Mouse (Mus musculus) lung, postnatal 25 days (tissue): ENCODE measurements around the gene Tsc2.

Source experiments
- DNase-seq: peaks from one replicate; pipeline ENCODE4 v3.0.0; 2022; ENCODE audit warnings: low spot score

The Tsc2 gene

DNA sequence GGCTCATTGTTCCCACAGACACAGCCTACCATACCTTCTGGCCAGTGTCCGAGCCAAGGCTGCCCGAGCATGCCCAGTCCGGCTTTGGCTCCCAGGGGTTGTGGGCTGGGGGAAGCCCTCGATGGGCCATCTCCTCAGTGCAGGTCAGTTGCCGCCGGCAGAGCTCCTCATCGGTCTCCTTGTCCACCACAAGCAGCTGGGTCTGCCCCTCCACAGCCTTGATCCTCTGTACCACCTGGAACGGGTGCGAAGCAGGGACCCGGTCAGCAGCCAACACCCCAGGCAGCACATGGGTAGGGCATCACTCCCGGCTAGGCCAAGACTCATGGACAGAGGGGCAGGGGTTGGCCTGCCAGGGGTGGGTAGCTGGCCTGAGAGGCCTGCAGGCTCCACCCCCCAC is 15.1 kb upstream of the Tsc2 start:
- no peak for DNase-seq

DNA sequence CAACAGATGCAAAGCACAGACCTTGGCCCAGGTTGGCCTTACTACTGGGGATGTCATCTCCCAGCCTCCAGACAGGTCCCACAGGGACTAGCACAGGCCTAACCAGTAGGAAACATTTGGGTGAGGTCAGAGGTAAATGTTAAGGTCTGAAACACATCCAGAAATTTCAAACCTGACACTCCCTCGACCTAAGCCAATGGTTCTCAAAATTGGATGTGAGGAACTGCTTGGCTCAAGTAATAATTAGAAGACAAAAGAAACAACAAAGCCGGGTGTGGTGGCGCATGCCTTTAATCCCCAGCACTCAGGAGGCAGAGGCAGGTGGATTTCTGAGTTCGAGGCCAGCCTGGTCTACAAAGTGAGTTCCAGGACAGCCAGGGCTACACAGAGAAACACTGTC is 14.0 kb upstream of the Tsc2 start:
- no peak for DNase-seq

DNA sequence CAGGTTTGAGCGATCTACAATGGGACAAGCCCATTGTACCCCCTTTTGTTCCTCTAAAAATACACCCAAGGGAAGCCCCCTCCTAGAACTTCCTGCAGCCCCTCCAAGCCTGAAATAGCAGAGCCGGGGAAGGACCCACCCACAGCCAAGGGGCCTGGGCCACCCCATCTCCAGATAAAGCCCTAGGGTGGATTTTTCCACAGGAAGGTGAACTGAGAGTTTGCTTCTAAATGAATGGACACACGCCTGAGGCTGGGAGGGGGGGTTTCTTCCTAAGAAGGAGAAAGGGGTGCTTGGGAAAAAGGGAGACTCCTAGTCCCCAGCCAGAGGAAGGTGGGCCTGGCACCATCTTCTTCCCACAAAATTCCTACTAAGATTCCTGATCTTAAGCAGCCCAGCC is 13.5 kb upstream of the Tsc2 start:
- DNase-seq: peak; percentile 72

DNA sequence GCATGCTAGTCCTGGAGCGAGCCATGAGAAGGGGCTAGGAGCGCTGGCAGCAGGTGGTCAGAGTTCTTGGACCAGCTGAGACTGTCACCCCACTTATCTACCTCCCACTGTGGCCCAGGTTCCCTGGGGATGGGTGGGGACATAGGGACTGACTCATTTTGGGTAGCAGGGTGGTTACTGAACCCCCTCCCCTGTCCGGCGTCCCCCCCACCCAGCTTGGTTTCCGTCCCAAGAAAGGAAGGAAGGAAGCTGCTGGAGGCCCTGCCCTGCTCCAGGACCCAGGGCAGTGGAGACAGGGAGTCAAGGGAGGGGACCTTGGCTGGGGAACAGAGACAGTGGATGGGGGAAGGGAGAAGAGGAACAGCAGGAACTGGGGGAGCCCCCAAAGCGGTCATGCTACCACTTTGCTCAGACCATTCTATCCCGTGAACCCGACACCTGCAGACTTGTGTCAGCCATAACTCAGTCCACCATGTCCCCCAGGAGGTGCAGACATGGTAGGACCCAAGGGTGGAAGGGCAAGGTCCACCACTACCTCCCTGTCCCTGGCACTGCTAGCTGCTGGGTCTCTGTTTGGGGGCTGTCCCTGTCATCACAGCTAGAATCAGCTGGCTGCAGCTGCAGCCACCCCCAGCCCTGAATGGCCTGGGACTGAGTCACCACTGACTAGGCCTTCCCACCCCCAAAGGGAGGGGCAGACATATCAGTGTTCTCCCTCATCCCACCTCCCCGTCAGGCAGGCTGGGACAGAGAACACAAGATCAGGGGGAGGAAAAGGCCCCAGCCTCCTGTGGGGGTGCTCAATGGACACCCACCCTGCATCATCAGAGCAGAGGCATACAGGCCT is 12.7 kb upstream of the Tsc2 start:
- DNase-seq: peak; percentile 80

DNA sequence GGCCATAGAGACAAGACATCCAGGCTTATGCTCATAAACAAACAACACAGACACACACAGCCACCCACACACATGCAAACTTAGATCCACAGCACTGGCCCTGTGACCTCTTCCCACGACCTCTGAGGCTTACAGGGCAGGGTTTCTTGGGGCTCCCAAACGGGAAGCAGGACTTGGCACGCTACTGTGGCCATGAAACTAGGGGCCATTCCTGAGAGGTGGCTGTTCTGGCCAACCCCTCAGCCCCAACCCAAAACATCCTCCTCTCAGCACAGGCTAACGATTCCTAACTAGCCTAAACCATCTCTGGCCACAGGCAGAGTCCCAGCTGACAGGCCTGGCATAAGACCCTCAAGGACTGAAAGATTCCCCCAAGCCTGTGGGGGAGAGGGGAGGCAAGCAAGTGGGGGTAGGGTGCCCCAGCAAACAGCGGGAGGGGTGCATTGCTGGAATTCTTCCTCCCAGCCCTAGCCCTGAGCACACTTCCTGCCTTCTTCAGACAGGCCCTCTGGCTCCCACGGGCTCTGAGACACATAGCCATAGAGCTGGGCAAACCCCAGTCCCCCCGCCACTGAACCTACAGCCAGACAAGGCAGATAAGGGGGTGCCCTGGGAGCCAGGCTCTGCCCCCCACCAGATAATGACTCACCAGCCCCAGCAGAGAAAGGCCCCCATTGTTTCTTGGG is 11.7 kb upstream of the Tsc2 start:
- peak; percentile 68 for DNase-seq

DNA sequence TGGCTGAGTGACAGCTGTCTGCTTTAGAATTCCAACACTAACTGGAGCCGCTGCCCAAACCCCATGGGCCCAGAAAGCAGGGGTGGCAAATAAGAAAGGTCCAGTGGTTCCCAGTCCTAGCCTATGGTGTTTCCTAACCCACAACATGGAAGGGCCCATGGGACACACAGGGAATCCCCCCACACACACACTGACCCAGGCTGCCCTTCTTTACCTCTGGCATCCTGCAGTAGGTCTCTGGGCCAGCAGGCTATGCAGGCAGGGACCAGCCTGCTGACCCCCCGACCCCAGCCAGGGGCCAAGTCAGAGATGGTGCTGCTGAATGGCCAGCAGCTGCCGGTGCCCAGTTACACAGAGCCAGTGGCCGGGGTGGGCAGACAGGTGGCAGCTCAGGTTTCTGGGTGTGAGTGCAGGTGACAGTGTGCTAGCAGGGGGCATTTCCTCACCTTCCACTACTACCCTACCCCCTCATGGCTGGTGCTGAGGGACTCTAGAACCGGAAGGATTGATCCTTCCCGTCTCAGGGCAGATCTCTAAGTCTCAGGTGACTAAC is 10.4 kb upstream of the Tsc2 start:
- no peak for DNase-seq

DNA sequence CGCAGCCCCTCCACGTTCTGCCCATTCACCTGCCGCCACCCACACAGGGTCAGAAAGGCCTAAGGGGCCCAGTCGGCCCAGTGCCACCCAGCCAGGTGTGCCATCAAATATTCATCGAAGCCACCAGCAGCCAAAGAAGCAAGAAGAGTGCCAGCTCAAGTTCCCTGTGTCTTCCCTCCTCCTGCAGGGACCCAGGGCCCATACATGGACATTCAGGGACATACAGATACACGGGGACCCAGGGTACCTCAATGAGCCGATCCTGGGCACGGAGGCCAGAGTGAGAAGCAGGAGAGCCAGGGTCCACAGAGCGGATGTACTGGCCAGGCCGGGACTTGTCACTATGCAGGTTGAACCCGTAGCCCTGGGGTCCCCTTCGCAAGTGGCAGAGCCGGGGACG is 9.5 kb upstream of the Tsc2 start:
- no peak for DNase-seq

DNA sequence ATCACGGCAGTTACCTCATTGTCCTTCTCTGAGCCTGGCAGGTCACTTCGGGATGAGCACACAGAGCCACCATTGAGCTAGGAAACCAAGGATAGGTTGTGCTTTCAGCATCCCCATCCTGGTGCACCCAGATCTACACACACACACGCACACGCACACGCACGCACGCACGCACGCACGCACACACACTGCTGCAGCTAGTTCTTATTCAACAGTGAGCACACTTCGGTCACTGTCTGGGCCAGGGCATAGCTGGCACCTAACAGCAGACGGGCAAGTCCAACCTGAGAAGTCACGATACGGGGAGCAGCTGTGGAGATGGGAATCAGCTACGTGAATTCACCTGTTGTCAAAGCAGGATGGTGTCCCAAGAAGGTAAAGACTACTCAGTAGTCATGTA is 8.2 kb upstream of the Tsc2 start:
- no peak for DNase-seq

DNA sequence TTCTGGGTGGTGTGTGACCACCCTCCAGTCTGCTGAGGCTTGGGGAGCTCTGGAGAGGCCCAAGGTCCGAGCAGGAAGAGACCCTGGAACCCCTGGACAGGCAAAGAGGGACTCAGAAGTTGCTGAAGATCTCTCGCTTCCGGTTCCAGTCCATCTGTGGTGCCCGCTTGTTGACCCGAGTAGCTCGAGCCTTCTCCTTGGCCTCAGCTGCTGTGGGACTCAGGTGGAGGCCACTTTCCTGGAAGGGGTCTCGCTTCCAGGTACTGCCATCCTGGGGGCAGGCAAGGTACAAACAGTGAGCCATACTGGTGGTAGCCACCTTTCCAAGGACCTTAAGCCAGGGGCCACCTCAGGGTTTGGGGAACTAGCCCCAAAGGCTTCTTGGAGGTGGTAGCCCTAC is 7.7 kb upstream of the Tsc2 start:
- DNase-seq: no peak

DNA sequence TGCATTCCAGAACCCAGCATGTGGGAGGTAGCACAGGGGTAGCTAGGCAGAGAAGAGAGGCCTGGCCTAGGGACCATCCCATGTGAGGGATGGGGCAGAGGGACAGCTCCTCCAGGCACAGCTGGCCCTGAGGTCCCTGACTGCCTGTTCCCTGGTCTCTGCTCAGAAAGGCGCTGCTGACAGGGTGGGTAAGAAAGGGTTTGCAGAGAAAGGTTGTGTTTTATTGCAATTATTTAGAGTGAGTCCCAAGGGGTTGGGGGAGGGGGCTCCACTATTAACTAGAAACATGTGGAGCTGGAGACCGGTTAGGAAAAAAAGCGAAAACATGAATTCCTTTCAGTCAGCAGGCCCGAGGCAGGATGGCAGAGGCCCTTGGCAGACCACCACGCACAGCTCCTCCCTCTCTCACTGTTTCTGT is 7.2 kb upstream of the Tsc2 start:
- DNase-seq: no peak

DNA sequence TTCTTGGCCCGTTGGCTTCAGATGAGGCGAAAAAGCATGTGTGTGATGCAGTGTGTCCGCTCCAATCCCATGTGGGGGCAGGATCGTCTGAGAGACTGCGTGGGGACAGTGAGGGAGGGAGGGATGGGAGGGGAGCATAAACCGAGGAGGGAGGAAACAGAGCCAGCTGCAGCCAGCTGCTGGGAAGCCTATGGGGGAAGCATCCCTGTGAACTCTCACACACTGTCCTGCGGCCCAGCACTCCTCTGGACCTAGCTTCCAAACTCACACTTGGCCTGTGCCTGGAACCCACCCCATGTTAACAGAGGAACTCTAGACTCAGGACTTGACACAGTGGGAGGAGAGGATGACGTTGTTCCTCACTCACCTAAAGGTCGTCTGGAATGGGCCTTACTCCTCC is 6.4 kb upstream of the Tsc2 start:
- DNase-seq: peak; percentile 67

DNA sequence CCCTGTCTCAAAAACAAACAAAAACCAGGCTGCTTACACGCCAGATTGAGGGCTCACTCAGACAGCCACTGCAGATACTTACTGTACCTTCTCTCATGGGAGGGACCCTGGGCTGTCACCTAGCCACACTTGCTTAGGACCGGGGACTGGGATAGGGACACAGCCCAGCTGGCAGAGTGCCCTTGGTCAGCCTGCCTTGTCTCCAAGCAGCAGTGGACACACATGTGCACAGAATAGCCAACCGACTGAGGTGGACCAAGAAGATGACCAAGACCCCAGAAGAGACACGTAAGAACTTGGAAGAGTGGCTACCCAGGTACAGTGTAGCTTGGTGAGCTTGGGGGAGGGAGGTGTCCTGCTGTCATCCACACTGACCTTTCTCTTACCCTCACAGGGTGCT is 5.8 kb upstream of the Tsc2 start:
- no peak for DNase-seq

DNA sequence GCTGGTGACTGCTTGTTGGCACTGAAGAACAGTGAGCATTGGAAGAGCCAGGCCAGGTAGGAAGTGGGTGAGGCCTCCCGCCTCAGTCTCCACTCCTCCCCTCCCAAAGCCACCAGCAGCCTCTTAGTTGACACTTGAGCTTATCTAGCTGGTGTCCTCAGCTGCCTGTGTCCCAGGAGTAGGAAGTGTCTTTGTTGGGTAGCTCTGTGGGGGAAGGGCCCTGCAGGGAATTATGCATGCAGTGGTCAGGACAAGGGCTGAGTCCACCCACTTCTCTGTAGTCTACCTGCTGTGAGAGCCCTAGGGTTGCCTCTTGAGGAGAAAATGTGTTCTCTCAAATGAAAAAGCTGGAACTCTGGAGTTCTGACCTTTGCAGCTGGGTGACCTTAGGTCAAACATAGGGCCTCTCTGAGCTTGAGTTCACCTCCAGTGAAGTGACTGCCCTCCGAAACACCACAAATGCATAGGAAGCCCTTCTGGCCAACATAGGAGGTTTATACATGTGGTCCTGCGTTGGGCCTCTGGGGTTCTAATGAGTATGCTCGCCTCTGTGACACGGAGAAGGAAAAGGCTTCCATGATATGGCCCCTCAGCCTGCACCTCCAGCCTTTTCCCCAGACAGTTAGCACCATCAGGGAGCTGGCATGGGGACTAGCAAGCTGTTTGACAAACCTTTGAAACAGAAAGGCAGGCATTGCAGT is 4.5 kb upstream of the Tsc2 start:
- peak; percentile 86 for DNase-seq

DNA sequence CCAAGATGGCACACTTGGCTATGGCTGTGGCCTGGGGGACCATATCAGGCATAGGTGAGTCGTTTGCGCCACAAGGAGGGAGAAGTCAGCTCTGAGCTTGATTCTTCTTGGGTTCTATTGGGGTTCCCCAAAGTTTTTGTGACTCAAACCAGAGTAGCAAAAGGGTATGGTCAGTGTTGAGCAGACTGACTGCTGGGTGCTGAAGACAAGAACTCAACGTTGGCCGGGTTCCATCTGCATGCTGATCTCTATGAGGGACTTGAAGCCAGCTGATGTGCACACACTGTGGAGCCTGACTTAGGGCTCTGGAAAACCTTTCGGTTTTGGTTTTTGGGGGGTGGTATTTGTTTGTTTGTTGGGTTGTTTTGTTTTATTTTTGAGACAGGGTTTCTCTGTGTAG is 3.3 kb upstream of the Tsc2 start:
- DNase-seq: no peak

DNA sequence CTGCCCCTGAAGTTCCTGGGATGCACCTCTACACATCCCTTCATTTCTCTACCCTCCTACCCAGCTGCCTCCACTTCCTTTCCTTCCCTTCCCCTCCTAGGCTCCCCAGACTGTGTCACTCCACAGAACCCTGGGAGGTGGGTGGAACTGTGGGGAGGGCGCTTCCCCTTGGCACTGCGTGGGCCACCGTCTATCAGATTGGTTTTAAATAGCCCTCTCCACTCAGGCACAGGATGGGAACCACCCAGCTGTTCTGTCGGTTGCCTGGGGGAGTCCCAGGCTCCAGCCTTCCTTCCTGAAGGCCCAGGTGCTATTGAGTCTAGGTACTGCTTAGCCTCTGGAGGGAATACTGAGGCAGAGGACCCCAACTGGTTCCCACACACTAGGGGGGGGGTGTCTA is 2.6 kb upstream of the Tsc2 start:
- DNase-seq: peak; percentile 76

DNA sequence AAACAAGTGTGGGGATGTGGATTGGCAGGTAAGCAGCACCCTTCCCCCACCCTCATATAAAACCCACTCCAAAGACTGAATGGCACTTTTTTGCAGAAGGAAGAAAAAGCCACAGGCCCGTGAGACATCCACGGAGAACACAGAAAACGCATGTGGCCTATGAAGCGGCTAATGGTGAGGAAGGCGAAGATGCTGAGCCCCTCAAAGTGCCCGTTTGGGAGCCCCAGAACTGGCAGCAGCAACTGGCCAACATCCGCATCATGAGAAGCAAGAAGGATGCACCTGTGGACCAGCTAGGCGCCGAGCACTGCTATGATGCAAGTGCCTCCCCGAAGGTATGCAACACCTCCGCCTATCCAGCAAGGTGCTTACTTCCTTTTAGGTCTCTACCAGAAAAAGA is 1.4 kb upstream of the Tsc2 start:
- DNase-seq: no peak

DNA sequence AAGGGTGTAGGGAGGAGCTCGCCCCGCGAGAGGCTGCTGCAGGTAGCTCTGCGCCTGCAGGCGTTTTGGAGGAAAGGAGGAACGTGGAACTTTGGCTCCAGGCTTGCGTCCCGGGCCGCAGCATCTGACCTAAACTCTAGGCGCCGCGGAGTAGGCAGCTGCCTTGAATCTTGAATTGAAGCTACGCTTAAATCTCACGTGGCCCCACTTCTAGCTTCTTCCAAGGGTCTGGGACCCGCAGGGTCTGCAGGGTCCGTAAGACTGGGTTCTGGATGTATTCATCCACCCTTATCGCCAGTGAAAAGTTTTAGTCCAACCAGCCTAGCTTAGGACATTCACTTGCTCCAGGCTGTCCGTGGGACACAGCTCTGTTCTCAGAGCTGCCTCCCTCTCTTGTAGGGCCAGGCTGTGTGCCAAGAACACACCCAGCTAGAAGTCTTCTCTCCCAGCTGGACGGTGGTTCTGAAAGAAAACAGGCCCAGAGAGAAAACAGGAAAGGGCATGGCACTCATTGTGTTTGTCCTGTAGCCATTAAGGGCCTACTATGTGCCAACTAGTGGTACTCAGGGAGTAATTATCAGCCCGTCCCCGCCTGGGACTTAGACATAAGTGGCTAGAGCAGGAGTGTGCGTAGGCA is 501 bp upstream of the Tsc2 start:
- DNase-seq: peak; percentile 91

DNA sequence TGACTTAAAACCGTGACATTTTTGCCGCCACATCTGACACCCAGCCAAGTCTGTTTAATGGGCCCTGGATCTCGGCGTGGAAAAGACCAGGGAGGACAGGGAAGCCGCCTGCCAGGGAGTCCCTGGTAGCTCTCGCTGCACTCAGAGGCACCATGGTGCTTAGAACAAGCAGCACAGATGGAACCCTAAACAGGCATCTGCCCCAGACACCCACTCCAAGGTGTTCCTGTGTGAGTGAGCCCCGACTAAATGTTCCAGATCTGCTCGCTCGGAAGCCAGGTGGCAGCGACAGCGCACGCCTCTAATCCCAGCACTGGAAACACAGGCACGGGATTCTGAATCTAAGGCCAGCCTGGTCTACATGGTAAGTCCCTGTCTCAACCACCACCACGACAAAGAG is 2.4 kb downstream of the Tsc2 start:
- no peak for DNase-seq

DNA sequence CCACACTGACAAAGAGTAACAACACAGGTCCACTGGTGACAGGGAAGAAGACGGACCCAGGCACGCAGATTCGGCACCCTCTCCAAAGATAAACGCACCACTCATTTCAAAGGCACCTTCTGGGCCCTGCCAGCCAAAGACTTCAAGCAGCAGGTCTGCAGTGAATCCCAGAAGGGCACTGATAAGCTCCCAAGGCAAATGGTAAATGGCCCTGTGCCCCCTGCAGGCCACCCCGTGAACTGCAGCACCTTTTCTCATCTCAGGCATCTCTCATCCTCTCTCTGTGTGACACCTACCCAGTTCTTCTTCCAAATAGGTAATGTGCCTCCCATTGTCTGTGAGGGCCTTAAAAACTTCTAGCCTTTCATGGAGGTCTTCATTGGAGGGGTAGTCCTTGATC is 3.8 kb downstream of the Tsc2 start:
- DNase-seq: peak; percentile 71

DNA sequence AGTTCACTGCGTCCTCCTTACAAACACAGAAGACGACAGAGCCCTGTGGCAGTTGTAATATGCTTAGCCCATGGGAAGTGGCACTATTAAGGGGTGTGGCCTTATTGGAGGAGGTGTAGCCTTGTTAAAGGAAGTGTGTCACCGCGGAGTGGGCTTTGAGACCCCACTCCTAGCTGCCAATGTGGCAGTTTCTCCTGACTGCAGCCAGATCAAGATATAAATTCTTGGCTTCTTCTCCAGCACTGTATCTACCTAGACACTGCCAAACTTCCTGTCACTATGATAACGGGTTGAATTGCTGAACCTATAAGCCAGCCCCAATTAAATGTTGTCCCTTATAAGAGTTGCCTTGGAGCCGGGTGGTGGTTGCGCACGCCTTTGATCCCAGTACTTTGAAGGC is 7.0 kb downstream of the Tsc2 start:
- DNase-seq: no peak

DNA sequence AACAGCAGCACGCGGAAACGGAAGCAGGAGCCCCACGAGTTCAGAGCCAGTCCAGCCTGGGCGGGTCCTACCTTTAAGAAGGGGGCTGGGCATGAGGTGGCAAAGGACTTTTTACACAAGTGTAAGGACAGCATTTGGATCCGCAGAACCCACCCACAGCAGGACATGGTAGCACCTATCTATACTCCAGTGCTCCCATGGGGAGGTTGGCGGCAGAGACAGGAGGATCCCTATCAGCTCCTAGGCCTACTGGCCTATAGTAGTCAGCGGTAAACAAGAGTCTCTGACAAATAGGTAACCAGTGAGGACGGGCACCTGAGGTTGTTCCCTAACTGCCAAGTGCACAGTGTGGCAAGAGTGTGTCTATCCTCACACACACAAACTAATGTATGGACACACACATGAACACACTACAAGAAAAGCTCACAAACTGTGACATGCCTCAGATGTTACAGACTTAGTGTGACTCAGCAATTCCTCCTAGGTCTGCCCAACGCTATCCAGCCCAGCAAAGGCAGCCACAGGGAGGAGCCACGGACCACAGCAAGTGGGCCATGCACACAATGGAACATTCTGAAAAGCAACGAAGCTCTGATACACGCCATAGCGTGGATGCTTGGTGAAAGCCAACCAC is 14.8 kb downstream of the Tsc2 start:
- no peak for DNase-seq

DNA sequence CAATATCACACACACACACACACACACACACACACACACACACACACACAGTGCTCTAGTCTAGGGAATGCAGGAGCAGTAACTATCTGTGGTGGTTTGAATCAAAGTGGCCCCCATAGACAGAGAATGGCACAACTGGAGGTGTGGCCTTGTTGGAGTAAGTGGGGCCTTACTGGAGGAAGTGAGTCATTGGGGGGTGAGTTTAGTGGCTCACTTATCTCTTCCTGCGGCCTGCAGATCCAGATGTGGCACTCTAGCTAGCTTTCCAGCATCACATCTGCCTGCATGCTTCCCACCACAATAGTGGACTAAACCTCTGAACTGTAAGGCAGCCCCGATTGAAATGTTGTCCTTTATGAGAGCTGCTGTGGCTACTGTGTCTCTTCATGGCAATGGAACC is 21.7 kb downstream of the Tsc2 start:
- DNase-seq: no peak
